Mouse (Mus musculus) ES-E14 (cell line): Measurements from ENCODE around the gene C77080.

Experiments
- CHD2 ChIP-seq: IDR thresholded peaks from 2 replicates; pipeline ENCODE4 v1.6.1; 2014; ENCODE audit warnings: mild to moderate bottlenecking, low read depth, low read length, inconsistent platforms
- ZNF384 ChIP-seq: IDR thresholded peaks from 2 replicates; pipeline ENCODE4 v1.6.1; 2012; ENCODE audit warnings: low read depth, low read length, inconsistent platforms

GRCm38 (mm10) chr4:129293702-129294101 lies 32.5 kb upstream of the C77080 start:
- TF ChIP-seq ZNF384 (no peak), CHD2 (no peak)
